Mouse (Mus musculus): ENCODE measurements around the gene Peg3.
A peak's percentile ranks its signal among the peaks of the same experiment; 100 is the strongest.

Peg3 gene

DNA sequence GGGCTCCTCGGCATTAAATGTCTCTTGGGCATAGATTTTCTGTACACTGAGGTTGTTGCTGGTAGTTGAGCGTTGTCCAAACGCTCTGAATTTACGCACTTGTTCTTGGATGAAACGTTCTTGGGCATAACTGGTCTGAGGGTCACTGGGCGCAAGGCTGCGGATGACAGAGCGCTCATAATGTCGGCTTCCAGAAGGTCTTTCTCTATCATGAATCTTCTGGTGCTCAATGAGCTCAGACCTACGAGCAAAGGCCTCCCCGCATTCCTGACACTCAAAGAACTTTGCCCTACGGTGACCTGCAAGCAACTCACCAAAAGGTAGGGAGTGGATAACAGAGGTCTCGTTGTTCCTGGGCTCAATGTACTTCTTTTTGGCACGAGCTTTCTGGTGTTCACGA is 20.8 kb downstream of the Peg3 start:
- DNase-seq (ENCODE audit: low spot score): no peak

DNA sequence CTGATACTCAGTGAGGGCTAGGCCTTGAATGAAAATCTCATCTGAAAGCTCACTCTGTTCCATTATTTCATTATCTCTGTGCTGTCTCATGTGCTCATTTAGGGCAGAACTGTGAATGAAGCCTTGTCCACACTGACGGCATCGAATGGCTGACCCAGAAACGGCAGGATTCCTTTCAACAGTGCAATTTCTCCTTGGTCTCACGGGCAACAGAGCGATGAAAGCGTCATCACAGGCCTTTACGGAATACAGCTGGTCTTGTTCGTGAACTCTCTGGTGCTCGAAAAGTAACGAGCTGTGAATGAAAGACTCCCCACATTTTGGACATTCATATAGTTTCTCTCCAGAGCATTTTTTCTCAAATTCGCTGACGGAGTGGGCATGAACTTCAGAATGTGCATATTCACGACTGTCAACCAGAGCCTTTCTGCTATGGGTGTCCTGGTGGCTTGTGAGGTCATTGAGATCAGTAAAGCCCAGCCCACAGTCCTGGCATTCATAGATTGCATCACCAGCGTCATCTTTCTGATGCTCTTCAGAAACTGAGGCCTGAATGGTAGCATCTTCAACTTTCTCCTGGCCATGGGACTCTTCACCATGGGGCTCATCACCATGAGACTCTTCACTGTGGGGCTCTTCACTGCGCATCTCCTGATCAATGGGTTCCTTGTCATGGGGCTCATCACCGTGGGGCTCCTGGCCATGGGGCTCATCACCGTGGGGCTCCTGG is 21.6 kb downstream of the Peg3 start:
- DNase-seq (ENCODE audit: low spot score): no peak

DNA sequence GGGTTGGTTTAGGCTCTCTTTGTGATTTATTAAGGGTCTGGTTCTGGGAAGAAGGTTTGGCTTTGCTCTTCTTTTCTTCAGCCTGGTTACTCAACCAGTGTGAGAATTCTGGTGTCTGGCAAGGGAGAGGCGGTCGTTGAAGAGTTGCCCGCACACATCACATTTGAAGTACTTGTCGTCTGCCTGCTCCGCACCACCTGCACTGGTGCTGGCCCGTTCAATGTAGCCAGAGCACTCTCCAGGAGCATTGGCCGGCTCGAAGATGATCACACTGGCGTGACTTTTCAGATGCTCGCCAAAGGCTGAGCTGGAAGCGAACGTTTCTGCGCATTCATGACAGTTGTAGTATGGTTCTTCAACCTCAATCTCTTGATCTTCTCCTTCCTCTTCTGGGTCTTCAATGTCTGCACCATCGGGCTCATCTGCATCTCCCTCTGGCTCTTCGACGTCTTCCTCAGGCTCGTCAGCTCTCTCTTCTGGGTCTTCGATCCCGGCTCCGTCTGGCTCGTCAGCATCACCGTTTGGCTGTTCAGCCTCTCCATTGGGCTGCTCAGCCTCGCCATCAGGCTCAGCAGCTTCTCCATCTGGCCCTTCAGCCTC is 22.7 kb downstream of the Peg3 start:
- DNase-seq (ENCODE audit: low spot score): no peak

DNA sequence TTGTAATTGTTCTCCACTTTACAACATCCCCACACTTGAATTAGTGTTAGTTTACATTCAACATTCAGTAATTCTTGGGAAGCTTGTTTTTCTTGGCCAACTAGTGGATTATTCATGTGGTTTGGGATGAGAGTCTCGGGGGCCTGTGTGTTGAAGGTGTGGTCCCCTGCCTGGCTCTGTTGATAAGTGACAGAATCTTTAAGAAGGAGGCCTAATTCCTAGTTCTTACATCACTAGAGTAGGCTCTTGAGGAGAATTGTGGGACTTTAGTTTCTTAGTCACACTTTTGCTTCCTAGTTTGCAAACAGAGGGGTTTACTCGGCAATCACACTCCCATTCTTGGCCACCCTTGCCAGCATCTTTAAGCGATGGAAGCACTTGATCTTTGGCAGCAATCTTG is 31.0 kb downstream of the Peg3 start:
- DNase-seq (ENCODE audit: low spot score): no peak

DNA sequence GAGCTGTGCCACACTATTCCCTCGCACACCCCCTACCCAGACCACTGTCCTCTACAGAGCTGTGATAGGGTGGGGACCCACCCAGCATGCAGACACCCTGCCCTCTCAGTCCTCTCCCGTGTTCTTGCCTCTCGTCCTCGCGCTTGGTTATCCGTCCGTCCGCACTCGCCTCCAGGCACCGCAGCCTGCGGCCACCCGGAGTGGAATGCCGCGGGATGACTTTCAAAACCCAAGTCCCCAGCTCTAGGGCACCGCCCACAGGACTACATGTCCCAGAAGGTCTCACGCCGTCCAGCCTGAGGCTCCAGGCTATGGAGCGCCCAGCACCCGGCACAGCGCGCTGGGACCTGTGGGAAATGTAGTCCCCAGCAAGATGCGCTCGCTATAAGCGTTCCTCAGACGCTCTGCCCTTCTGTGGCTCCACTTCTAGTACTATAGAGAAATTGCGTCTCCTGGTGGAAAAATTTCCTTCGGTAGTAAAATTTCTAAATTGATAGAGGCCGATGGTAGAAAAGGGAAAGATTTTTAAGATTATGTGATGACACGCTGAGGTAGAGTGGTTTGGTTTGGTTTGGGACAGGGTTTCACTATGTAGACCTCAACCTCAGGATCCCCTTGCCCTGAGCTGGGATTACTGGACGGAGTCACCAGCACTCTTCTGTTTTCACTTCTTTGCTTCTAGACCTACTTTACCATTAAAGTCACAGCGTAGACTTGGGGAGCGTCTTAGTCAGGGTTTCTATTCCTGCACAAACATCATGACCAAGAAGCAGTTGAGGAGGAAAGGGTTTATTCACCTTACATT is 33.8 kb downstream of the Peg3 start, which contains the start of gene Zim1:
TSS of gene Zim1 (minus strand) at position 210 of the 805 bp plus-strand sequence.
- peak; percentile 90 for DNase-seq (ENCODE audit: low spot score)

DNA sequence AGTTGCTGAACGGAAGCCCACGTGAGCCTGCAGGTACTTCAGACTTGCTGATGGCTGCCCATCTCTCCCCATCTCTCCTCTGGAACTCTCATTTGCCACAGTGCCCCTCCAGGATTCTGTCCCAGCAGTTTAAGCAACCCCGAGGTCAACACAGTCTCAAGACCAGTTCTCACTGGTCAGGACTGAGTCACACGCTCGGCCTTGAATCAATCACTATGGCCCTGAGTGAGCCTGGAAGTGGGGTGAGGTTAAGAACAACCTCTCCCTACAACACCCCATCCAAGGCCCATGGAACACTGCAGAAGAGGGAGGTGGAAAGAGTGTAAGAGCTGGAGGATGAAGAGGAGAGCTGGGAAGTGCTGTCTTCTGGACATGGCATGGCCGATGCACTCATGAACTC is 44.7 kb downstream of the Peg3 start:
- no peak for DNase-seq (ENCODE audit: low spot score)

DNA sequence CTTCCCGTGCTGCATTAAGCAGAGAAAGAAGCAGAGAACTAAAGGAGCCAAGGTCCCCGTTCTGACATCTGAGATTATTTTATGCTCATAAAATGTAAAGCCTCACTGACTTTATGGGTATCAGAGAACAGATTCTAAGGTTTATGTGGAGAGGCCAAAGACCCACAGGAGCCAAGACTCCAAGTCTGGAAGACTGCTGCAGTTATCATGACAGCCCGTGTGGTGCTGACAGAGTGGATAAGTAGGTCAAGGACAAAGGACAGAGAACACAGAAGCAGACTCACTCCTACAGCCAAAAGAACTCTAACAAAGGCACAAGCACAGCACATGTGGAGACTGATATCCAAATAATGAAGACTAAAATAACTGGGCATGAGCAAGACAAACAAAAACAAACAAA is 63.5 kb downstream of the Peg3 start:
- DNase-seq (ENCODE audit: low spot score): no peak

DNA sequence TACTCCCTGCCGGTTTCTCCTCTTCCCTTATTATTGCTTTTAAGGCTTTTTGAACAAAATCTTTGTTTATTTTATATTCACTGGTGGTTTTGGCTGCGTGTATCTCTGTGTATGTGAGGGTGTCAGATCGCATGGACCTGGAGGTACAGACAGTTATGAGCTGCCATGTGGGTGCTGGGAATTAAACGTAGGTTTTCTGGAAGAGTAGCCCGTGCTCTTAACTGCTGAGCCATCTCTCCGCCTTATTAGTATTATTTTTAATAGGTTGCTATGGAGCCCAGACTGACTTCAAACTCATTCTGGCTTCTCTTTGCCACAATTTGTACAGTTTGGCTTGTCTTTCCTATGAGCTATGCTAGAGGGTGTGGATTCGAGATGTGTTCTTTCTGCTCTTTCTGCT is 66.8 kb downstream of the Peg3 start:
- DNase-seq (ENCODE audit: low spot score): no peak

DNA sequence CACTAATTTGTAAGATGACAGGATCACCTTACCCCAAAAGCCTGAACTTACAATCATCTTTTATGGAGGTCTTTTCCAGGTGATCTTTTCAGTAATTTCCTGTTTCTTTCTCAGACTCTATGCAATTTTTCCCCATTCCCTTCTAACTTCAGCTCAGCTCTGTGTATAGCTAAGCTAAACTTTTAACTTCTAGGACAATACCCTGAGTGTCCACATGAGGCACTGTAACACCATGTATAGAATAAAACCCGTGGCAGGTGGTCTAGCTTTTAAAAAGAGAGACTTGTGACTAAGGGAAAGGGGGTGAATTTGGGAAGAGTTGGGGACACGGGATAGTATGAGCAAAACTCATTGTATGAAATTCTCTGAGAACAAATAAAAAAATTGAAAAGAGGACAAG is 70.6 kb downstream of the Peg3 start:
- DNase-seq (ENCODE audit: low spot score): peak; percentile 20

DNA sequence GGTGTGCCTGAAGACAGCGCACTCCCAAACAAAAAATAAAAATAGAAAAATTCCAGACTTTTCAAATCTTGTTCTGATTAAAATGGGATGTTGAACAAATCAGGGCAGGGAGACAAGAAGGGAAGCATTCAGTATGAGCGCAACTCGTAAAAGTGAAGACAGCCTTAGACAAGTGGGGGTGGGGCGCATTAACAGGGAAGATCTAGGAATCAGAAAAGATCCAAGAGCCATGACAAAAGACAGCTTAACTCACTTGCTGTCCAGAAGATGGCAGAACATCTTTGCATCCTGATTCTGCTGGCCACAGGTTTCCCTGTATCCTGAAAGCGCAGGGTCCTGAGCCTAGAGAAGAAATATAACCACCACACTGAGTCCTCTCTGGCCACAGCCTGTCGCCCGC is 71.6 kb downstream of the Peg3 start:
- DNase-seq (ENCODE audit: low spot score): no peak

Measured in urinary bladder, postnatal 14 days (tissue).